Mouse (Mus musculus) intestine, embryonic 15.5 days (tissue): ENCODE results near the gene Chchd1. TPM values are rescaled to one million over a fixed set of nuclear protein-coding genes. Genes with fewer than 3 reads are reported as not detected.

Experiments
- ATAC-seq: fragments of 200-750 bp; cut with Nextera tagmentation; 2 replicates; pipeline ENCODE4 v1.8.0; 2017; ENCODE audit warnings: moderate TSS enrichment, moderate library complexity
- H3K27ac ChIP-seq: fragments of 300-500 bp; sonication (generic); 2 replicates; pipeline ENCODE4 v1.5.1; 2015; ENCODE audit warnings: mild to moderate bottlenecking, inconsistent platforms
- H3K27me3 ChIP-seq: fragments of 300-500 bp; sonication (generic); replicated peaks from 2 replicates; pipeline ENCODE4 v1.6.1; 2015; ENCODE audit warnings: inconsistent platforms
- H3K36me3 ChIP-seq: fragments of 300-500 bp; sonication (generic); 2 replicates; pipeline ENCODE4 v1.6.1; 2015; ENCODE audit warnings: inconsistent platforms
- H3K4me1 ChIP-seq: fragments of 300-500 bp; sonication (generic); replicated peaks from 2 replicates; pipeline ENCODE4 v1.6.1; 2015; ENCODE audit warnings: inconsistent platforms
- H3K4me2 ChIP-seq: fragments of 300-500 bp; sonication (generic); replicated peaks from 2 replicates; pipeline ENCODE4 v1.6.1; 2015; ENCODE audit warnings: mild to moderate bottlenecking, inconsistent platforms
- H3K4me3 ChIP-seq: fragments of 300-500 bp; sonication (generic); replicated peaks from 2 replicates; pipeline ENCODE4 v1.5.1; 2015; ENCODE audit warnings: inconsistent platforms
- H3K9ac ChIP-seq: fragments of 300-500 bp; sonication (generic); 2 replicates; pipeline ENCODE4 v1.6.1; 2015; ENCODE audit warnings: inconsistent platforms
- H3K9me3 ChIP-seq: fragments of 300-500 bp; sonication (generic); 2 replicates; pipeline ENCODE4 v1.6.1; 2016; ENCODE audit warnings: inconsistent platforms
- WGBS: fragments of 180-500 bp; shearing (Covaris S2); methylation state at CpG from one replicate; pipeline ENCODE4 v1.1.7; 2015; 5-methylcytosine and 5-hydroxymethylcytosine counted together
- polyA plus RNA-seq: library from polyadenylated mRNA; unstranded; fragments of >200 nt; fragmentation: Nextera tagmentation; extraction: Ambion mirVana; gene quantifications from 2 replicates; pipeline ENCODE4 v1.2.1, GENCODE M21; 2015

The Chchd1 gene
- polyA plus RNA-seq, result 191 and 227 TPM in 2 replicates

DNA sequence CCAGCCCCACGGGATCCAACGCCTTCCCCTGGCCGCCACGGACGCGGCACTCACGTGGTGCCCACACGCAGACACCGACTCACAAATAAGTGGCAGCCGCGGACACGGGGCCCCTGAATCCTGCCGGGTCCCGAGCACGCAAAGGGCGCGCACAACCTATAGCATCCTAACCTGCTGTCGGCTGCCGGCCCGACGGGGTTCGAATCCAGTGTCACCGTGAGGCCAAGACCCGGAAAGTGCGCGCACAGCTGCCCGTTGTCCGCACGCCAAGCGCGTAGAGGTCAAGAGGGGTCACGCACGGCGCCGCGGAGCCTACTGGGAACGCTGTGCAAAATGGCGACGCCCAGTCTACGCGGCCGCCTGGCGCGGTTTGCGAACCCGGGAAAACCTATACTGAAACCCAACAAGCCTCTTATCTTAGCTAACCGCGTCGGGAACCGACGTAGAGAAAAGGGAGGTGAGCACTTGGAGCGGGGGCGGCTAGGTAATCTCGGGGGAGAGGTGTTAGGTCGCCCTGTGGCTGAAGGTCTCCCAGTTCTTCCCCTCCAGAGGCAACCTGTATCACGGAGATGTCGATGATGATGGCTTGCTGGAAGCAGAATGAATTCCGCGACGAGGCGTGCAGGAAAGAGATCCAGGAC, at the start of gene Chchd1:
Gene Chchd1, plus strand, starts transcription at position 266 of the 641 bp plus-strand sequence.
- Histone ChIP-seq H3K27ac (peak within 1 kb of the TSS; percentile 92), H3K4me2 (peak within 1 kb of the TSS; percentile 59), H3K9ac (peak within 1 kb of the TSS; percentile 85), H3K36me3 (0 out of 2 replicates have a peak, but pooled peaks cover 2% of the 10 kb centered on the region), H3K4me3 (peak within 1 kb of the TSS; percentile 63), H3K4me1 (peaks cover 15% of the 10 kb centered on the region), H3K9me3 (no peaks in the 10 kb centered on the region), H3K27me3 (no peaks in the 10 kb centered on the region)
- peak; percentile 83 for ATAC-seq
- WGBS, result under 1% methylated on average over 61 of the region's 61 CpGs

DNA sequence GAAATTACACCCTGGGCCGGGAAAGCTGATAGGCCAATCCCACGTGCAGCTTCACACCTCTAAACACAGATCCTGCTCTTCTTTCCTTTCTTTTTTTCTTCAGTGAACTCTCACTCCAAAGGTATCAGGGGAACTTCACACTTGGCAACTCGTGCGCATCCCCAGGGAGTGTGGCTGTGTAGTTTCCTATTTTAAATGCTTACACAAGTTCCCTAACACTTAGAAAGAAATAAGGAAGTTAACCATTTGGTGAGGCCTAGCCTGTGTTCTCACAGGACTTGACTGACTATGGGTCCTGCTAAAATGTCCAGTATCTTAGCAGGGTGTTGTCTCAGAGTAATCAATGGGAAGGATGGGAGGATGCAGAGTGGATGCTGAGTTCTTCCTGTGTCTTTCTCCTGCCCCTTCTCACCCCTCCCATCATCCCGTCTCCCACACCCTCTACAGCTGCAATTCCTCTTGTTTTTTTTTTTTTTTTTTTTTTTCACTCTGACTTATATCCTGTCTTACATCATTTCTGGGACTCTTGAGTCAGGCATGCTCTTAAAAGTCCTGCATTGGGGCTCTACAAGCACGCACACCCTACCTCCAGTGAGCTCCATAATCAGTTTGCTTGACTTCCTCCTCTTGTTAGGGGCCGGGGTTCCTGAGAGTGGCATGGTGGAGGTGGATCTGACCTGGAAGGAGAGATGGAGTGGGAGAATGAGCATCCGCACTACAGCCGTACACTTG, 48.0 kb upstream of the Chchd1 start:
- H3K9ac ChIP-seq, result no peak overlapping the region
- 0 out of 2 replicates have a peak, but pooled peaks cover 2% of the 10 kb centered on the region for H3K27me3 ChIP-seq
- no peak overlapping the region for H3K4me2 ChIP-seq
- no peaks in the 10 kb centered on the region for H3K36me3 ChIP-seq
- ATAC-seq, result no peak
- no peaks in the 10 kb centered on the region for H3K4me1 ChIP-seq
- 72% methylated on average over 9 of the region's 9 CpGs for WGBS
- no peak overlapping the region for H3K27ac ChIP-seq
- H3K4me3 ChIP-seq, result no peak overlapping the region
- H3K9me3 ChIP-seq, result no peaks in the 10 kb centered on the region

DNA sequence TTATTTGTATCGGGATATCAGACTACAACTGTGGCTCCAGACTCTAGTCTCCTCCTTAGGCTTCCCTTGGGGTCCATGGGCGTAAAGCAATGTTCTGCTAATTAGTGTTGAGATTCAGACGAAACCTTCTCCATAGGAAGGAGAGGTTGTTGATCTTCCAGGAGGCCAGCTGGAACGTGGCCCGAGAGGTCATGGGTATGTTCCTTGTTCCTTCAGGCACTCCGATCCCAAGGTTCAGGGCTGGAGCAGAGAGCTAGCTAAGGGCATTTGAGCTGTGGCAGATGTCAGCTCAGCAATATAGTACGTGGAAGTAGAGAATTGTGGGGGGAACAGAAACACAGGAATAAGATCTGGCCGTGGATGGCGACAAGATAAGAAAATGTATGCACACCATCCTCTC, 47.1 kb upstream of the Chchd1 start:
- Histone ChIP-seq H3K4me1 (peaks cover 5% of the 10 kb centered on the region; the same call in 1 of the 2 replicates), H3K27ac (no peak overlapping the region), H3K9ac (no peak overlapping the region), H3K36me3 (no peaks in the 10 kb centered on the region), H3K9me3 (no peaks in the 10 kb centered on the region), H3K4me2 (no peak overlapping the region), H3K27me3 (0 out of 2 replicates have a peak, but pooled peaks cover 2% of the 10 kb centered on the region), H3K4me3 (no peak overlapping the region)
- no peak for ATAC-seq
- WGBS, result 78% methylated on average over 9 of the region's 9 CpGs

DNA sequence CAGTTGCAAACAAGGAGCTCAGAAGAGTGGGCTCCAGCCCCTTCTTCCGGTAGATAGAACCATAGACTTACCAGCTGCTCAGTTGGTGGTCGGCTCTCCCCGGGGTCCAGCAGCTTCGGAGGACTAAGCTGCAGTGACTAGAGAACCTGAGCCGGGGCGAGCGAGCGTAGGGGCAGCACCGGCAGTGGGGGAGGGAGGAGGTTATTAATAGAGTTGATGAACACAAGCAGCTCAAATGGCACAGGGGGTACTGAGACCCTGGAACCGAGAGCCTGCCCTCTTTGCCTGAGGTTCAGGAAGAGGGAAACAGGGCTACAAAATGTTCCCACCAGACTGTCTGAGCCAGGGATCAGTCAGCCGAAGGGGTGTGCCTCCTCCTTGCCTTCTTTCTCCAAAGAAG, 46.4 kb upstream of the Chchd1 start, which contains the start of gene Myoz1:
Gene Myoz1, minus strand, starts transcription at position 180 of the 400 bp plus-strand sequence.
- ATAC-seq, result no peak

DNA sequence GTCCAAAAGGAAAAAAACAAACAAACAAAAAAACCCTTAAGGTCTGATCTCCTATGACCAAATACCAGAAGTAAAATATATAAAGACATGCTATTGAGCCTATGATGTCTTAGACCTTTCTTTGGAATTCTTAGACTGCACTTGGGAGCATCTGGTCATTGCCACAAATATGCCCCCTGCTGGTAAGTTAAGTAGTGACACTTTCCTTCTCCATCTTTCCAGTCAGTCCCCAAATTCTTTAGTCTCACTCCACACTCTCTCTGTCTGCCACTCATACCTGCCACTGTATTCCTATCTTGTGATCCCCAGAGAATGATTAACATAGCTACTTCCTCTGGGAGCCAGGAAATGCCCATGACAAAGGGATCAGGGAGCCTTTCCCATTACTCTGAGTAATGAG, 44.5 kb upstream of the Chchd1 start:
- H3K27me3 ChIP-seq, result 0 out of 2 replicates have a peak, but pooled peaks cover 2% of the 10 kb centered on the region
- H3K4me1 ChIP-seq, result peaks cover 17% of the 10 kb centered on the region; the same call in 1 of the 2 replicates
- no peak overlapping the region for H3K4me2 ChIP-seq
- no peak overlapping the region for H3K27ac ChIP-seq
- H3K4me3 ChIP-seq, result no peak overlapping the region
- no peaks in the 10 kb centered on the region for H3K36me3 ChIP-seq
- no peak overlapping the region for H3K9ac ChIP-seq
- H3K9me3 ChIP-seq, result no peaks in the 10 kb centered on the region
- no peak for ATAC-seq

More for the DNA sequence above, 46.4 kb upstream of the Chchd1 start, which contains the start of gene Myoz1:
- no peaks in the 10 kb centered on the region for H3K36me3 ChIP-seq
- WGBS, result 63% methylated on average over 11 of the region's 11 CpGs
- no peak within 1 kb of the TSS for H3K4me2 ChIP-seq
- 0 out of 2 replicates have a peak, but pooled peaks cover 2% of the 10 kb centered on the region for H3K27me3 ChIP-seq
- peaks cover 6% of the 10 kb centered on the region; the same call in 1 of the 2 replicates for H3K4me1 ChIP-seq
- no peak within 1 kb of the TSS for H3K27ac ChIP-seq
- no peak within 1 kb of the TSS for H3K4me3 ChIP-seq
- no peaks in the 10 kb centered on the region for H3K9me3 ChIP-seq
- no peak within 1 kb of the TSS for H3K9ac ChIP-seq

DNA sequence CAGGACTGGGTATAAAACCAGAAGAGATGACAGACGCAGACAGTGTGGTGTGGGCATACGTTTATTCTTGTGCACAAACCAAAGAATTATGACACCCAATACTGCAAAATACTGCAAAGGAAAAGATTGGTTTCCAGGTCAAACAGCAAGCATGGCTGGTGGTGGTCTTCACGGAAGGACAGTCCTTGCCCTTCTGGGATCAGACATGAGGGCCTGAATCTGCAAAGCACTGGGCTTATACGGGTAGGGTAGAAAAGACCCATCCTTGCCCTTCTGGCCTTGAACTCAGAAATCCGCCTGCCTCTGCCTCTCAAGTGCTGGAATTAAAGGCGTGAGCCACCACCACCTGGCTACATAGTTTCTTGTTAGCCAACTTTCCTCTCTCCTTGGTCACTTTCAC, 43.9 kb upstream of the Chchd1 start:
- Histone ChIP-seq H3K4me3 (no peak overlapping the region), H3K9me3 (no peaks in the 10 kb centered on the region), H3K4me2 (no peak overlapping the region), H3K4me1 (peaks cover 17% of the 10 kb centered on the region; the same call in 1 of the 2 replicates), H3K27me3 (0 out of 2 replicates have a peak, but pooled peaks cover 2% of the 10 kb centered on the region), H3K27ac (no peak overlapping the region), H3K9ac (no peak overlapping the region), H3K36me3 (no peaks in the 10 kb centered on the region)
- 86% methylated on average over 6 of the region's 6 CpGs for WGBS
- no peak for ATAC-seq

DNA sequence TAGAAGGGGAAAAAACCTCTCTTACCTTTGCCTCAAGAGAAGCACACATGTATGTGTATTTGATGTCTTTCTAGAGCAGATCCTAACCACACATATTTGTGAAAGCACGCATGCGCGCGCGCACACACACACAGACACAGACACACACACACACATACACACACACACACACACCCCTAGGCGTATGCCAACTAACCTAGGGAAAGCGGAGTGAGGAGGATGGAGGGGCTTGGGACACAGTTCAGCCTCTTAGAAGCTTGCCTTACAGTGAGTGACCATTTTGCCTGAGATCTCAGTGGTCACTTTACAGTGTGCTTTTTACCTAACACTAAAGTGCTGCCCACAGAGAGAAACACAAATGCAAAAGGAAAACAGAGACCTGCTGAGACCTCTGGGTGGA, 43.1 kb upstream of the Chchd1 start:
- Histone ChIP-seq H3K4me3 (no peak overlapping the region), H3K27ac (no peak overlapping the region), H3K36me3 (no peaks in the 10 kb centered on the region), H3K4me2 (no peak overlapping the region), H3K27me3 (0 out of 2 replicates have a peak, but pooled peaks cover 2% of the 10 kb centered on the region), H3K9me3 (no peaks in the 10 kb centered on the region), H3K4me1 (peaks cover 17% of the 10 kb centered on the region; the same call in 1 of the 2 replicates), H3K9ac (no peak overlapping the region)
- WGBS, result 95% methylated on average over 7 of the region's 7 CpGs
- ATAC-seq, result no peak

DNA sequence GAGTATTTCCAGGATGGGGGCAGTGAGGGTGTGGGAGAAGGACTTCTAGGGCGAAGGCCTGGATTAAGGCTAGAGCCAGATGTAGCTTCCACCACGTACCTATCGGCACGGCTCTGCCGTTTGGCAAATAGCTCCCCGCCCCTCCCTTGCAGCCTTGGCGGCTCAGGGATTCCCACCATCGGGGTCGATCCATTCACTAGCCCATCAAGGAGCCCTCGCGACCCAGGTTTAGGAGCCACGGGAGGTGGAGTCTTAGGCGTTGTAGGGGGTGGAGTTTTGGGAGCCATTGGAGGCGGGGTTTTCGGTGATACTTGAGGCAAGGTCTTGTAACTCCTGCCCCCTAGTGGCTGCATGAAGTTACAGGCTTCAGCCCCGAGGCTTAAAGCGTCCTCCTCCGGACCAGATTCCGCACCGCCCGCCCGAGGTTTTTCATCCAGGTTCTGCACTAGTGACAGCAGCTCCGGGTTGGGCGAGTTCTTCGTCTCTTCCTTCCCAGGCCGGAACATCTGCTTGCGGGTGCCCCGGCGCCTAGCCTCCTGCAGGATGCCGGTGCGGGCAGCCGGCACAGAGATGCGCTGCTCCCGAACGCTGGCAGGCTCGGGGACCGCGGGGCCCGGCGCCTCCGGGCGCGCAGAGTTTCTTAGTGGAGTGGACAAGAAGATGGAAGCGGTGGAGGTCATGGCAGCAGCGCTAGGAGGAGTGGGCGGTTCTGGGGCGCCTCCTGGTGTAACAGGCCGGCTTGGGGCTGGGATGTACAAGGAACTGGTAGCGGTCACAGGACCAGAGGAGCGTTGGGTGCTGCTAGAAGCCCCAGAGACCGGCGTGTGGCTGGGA, 41.8 kb upstream of the Chchd1 start:
- peak overlapping the region; percentile 89 for H3K27ac ChIP-seq
- peak; percentile 95 for ATAC-seq
- H3K4me1 ChIP-seq, result peaks cover 17% of the 10 kb centered on the region; the same call in 1 of the 2 replicates
- peak overlapping the region; percentile 95 for H3K4me2 ChIP-seq
- 2% methylated on average over 52 of the region's 52 CpGs for WGBS
- no peaks in the 10 kb centered on the region for H3K9me3 ChIP-seq
- H3K4me3 ChIP-seq, result peak overlapping the region; percentile 67
- no peaks in the 10 kb centered on the region for H3K27me3 ChIP-seq
- peak overlapping the region; percentile 78 for H3K9ac ChIP-seq
- H3K36me3 ChIP-seq, result no peaks in the 10 kb centered on the region

DNA sequence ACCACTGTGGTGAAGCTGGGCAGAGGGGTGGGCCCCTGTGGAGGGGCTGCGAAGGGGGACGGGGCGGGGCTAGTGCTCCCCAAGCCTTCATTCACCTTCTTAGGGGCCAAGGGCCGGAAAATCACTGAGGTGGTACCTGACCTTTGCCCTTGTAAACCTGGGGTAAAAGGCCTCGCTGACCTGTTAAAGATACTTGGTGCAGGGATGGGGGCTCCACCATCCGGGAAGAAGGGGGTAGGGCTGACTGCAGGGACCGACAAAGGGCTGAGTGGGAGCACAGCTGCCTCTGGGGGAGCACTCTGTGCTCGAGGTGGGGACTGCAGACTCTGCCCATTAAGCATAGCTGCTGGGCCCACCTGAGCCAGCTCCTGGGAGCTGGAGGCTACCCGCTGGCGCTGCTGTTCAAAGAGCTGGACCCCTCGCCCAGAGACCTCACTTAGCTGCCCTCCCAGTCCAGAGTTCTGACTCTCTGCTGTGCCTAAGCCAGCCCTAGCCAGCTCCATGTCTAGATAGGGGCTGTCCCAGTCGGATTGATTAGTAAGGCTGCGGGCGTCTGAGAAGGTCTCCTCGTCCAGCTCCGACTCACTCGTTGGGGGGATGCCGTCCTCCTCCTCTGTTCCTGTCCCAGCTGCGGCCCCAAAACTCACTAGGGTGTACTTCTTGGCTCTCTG, 41.0 kb upstream of the Chchd1 start:
- no peaks in the 10 kb centered on the region for H3K9me3 ChIP-seq
- H3K4me2 ChIP-seq, result peak overlapping the region; percentile 95
- peaks cover 17% of the 10 kb centered on the region; the same call in 1 of the 2 replicates for H3K4me1 ChIP-seq
- peak overlapping the region; percentile 89 for H3K27ac ChIP-seq
- peak overlapping the region; percentile 67 for H3K4me3 ChIP-seq
- 16% methylated on average over 19 of the region's 19 CpGs for WGBS
- H3K9ac ChIP-seq, result peak overlapping the region; percentile 78
- no peaks in the 10 kb centered on the region for H3K36me3 ChIP-seq
- H3K27me3 ChIP-seq, result no peaks in the 10 kb centered on the region
- ATAC-seq, result peak; percentile 36

DNA sequence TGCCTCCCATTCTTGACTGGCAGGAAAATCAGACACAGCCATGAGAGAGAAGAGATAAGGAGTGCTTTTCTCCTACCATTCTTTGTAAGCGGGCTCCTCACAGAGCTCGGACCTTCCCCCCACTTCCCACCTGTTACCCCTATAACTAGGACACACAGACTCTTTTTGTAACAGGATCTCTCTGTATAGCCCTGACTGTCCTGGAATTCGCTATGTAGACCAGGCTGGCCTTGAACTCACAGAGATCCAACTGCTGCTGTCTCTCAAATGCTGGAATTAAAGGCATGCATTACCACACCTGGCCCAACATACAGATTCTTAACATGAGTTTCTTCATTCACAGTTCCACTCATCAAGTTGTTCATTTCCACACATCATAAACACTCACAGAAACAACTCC, 40.1 kb upstream of the Chchd1 start:
- Histone ChIP-seq H3K36me3 (no peaks in the 10 kb centered on the region), H3K4me3 (no peak overlapping the region), H3K4me1 (peaks cover 17% of the 10 kb centered on the region; the same call in 1 of the 2 replicates), H3K4me2 (peak overlapping the region; percentile 95; the same call in 1 of the 2 replicates), H3K9me3 (no peaks in the 10 kb centered on the region), H3K27me3 (no peaks in the 10 kb centered on the region), H3K9ac (no peak overlapping the region), H3K27ac (no peak overlapping the region)
- 96% methylated on average over 3 of the region's 3 CpGs for WGBS
- no peak for ATAC-seq

DNA sequence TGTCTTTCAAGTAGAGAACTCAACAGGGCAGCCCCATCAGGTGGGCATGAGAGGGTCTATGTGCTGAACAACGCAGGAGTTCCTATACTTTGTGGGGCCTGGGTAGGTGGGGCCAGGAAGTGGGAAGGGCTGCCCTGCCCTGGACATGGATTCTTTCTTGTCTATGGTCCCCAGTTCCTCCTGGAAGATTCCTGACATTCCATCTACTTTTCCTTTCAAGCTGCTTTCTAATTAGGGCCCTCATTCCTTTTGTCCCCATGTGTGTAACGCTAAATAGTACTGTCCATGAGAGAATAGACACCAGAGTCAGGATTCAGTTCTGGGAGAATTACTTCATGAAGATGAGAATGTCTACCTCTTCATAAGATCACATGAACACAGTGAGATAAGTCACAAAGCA, 39.2 kb upstream of the Chchd1 start:
- Histone ChIP-seq H3K27ac (no peak overlapping the region), H3K36me3 (no peaks in the 10 kb centered on the region), H3K9me3 (no peaks in the 10 kb centered on the region), H3K4me3 (no peak overlapping the region), H3K4me2 (no peak overlapping the region), H3K9ac (no peak overlapping the region), H3K27me3 (no peaks in the 10 kb centered on the region), H3K4me1 (peaks cover 19% of the 10 kb centered on the region; the same call in 1 of the 2 replicates)
- no peak for ATAC-seq
- 63% methylated on average over 2 of the region's 2 CpGs for WGBS
